Mouse (Mus musculus): ENCODE measurements around the gene Gprasp1.

DNA sequence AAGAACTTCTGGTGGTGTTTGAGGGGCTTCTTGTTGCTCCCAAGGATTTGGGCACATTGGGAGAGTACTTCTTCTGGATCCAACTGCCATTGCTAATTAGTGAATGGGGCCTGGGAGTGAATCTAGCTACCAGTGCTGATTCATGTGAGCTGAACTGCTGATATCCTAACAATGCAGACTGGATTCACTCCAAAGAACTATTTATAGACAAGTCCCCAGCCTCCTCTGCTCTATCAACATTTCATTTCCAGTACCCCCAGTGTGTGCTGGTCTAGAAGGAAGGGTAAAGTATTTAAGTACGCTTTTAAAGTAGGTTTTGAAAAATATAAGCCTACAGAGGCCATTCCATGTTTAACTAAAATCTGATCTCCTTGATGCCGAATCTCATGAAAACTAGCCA is 29.7 kb upstream of the Gprasp1 start:
- TF ChIP-seq TAL1 (IDR thresholded peaks at IDR 0.05; ENCODE audit: low read length) (no peak), GATA1 (IDR thresholded peaks at IDR 0.05; ENCODE audit: low read length) (no peak)

All from erythroblast, embryonic 14.5 days (primary cell).